Mouse (Mus musculus) neural tube, embryonic 10.5 days (tissue): ENCODE results near the gene Pip5k1c.
A peak's percentile ranks its signal among the peaks of the same experiment; 100 is the strongest.

Source experiments
- DNase-seq: peaks from one replicate; pipeline ENCODE4 v3.0.0-alpha.2; 2017; ENCODE audit warnings: low spot score; ENCODE audit errors: extremely low spot score

Pip5k1c gene

GRCm38 (mm10) chr10:81322444-81322843 lies 29.7 kb downstream of the Pip5k1c start:
- no peak for DNase-seq

DNA sequence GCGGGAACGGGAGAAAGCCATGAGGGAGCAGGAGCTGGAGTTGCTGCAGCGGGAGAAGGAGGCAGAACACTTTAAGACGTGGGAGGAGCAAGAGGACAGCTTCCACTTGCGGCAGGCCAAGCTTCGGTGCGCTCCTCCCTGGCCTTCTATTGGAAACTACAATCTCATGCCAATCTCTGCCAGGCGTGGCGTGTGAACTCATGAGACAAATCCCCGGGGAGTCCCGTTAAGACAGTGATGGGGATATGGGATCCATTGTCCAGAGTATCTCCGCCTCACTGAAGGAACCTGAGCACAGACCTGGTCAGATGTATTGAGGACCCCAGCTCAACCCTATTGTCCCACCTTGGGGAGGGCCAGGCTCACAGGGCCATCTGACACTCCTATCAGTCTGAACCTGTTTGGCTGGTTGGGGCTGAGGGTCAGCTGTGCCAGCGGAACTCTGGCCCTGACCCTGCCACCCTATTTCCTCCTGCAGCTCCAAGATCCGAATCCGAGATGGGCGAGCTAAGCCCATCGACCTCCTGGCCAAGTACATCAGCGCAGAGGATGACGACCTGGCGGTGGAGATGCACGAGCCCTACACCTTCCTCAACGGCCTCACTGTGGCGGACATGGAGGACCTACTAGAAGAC lies 30.5 kb downstream of the Pip5k1c start:
- DNase-seq = no peak

- DNase-seq = no peak
Observed at GRCm38 (mm10) chr10:81323791-81324530, 31.2 kb downstream of the Pip5k1c start.

GRCm38 (mm10) chr10:81325176-81325575 lies 32.4 kb downstream of the Pip5k1c start:
- no peak for DNase-seq

DNA sequence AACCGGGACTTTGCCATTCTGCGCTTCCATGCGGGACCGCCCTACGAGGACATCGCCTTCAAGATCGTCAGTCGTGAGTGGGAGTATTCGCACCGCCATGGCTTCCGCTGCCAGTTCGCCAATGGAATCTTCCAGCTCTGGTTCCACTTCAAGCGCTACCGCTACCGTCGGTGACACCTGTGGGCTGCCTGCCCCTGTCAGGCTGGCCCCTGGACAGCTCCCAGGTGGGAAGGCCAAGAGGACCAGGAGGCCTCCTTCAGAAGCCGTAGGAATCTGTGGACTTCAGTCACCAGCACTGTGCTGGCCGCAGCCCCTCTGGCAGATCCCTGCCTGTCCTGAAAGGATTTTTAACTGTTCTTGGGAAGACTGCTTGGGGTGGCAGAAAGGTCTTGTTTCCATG lies 33.0 kb downstream of the Pip5k1c start:
- no peak for DNase-seq

GRCm38 (mm10) chr10:81326858-81327257 lies 34.1 kb downstream of the Pip5k1c start:
- no peak for DNase-seq

DNA sequence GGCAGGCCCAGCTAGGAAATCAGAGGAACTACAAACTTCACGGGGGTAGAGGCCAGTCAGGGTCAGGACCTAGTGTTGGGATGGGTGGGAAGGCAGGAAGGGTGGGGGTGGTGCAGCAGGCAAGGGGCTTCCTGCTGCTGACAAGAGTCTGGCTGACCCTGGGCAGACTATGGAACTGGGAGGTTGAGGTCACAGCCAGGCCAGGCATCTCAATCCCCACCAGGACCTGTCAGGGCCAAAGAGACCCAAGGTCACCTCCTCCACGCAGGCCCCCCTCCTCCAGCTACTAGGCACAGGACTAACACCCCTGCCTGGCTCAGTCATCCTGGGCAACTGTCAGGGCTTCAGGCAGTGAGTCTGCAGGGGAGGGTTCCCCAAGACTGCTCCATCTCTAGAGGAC lies 35.2 kb downstream of the Pip5k1c start:
- no peak for DNase-seq

DNA sequence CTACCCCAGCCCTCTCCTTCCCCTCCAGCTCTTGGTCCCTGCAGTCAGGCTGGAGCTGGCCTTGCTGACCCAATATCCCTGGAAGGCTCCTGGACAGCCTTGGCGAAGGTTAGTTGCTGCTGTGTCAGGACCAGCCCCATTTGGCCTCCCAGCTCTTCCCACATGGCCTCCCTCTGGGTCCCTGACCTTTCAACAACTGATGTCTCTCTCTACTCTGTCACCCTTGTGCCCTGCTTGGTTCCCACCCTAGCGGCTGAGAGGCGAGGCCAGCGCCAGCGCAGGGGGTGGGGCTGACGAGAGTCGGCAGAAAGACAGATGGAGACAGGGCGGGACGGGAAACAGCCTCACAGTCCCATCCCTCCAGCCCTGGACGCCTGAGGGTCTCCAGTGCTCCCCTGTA lies 35.6 kb downstream of the Pip5k1c start, which contains the start of gene Tbxa2r:
Gene Tbxa2r (plus strand): TSS at position 346 of the 400 bp plus-strand sequence.
- DNase-seq = no peak

DNA sequence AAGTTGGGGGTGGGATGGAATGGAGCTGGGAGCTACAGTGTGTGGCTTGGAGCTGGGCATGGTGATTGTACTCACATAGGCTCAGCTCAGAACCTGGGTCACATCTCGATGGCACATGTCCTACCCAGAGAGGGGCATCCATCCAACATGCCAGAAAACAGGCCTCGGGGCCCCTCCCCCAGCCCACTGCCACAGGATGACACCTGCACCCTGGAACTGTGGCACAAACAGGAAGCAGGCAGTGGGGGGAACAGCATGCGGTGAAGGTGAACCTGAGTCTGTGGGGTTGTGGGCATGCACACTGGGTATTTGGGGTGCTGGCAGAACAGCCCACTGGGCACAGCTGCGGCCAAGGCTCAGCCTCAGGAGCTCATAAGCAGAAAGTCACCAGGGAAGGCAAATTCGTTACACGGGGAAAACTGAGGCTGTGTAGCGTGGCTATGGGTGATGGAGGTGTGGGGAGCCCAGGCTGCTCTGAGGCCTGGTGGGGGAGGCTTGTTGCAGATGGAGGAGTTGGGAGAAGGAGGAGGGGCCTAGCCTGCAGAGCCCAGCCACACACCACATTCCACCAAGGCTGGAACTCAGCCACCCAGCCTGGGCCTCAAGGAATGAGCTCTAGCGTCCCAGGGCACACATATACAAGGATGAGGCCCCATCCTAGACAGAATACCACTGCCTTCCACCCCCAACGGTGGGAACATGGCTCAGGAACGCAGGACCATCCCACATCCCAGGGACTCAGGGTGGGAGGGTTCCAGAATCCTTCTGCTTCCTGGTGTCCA lies 36.6 kb downstream of the Pip5k1c start:
- DNase-seq = no peak

- no peak for DNase-seq
Observed at GRCm38 (mm10) chr10:81330007-81330406, 37.2 kb downstream of the Pip5k1c start.

DNA sequence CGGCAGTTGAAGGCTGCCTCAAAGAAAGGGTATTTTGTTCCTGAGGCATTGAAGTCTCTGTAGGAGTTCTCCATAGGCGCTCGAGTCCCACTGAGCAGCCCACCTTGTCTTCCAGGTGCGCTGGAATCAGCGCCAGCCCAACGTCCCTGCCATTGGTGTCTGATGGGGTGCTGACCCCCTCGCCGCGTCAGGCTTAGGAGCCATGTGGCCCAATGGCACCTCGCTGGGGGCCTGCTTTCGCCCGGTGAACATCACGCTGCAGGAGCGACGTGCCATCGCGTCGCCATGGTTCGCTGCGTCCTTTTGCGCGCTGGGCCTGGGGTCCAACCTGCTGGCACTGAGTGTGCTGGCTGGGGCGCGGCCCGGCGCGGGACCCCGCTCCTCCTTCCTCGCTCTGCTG lies 39.5 kb downstream of the Pip5k1c start:
- no peak for DNase-seq

DNA sequence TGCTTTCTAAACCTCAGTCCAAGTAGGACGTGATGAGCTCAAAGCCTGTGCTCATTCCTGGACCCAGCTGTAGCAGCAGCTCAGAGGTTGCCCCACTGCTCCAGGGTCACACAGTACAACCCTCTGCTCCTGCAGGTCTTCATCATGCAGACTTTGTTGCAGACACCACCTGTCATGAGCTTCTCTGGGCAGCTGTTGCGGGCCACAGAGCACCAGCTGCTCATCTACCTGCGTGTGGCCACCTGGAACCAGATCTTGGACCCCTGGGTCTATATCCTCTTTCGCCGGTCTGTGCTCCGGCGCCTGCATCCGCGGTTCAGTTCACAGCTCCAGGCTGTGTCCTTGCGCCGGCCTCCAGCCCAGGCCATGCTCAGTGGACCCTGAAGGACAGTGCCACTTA lies 41.6 kb downstream of the Pip5k1c start:
- DNase-seq = no peak

GRCm38 (mm10) chr10:81335393-81336340 lies 42.9 kb downstream of the Pip5k1c start:
- DNase-seq = peak; percentile 49

DNA sequence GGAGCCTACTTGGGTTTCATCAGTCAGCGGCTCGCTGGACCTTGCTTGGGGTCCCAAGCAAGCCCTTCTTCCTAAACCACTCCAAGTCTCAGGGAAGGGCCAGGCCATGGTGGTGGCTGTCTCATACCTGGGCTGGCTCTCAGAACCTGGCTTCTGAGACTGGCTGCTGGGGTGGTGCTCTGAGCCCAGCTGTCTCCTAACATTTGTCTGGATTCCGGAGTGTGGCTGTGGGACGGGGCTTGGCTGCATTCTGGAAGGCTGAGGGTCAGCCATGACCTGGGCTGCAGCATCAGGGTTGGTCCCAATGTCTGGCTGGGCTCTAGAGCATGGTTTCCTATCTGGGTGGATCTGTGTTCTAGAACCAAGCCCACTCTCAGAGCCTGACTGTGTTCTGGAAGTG lies 43.8 kb downstream of the Pip5k1c start:
- DNase-seq = no peak

GRCm38 (mm10) chr10:81340551-81341332 lies 48.0 kb downstream of the Pip5k1c start:
- no peak for DNase-seq

DNA sequence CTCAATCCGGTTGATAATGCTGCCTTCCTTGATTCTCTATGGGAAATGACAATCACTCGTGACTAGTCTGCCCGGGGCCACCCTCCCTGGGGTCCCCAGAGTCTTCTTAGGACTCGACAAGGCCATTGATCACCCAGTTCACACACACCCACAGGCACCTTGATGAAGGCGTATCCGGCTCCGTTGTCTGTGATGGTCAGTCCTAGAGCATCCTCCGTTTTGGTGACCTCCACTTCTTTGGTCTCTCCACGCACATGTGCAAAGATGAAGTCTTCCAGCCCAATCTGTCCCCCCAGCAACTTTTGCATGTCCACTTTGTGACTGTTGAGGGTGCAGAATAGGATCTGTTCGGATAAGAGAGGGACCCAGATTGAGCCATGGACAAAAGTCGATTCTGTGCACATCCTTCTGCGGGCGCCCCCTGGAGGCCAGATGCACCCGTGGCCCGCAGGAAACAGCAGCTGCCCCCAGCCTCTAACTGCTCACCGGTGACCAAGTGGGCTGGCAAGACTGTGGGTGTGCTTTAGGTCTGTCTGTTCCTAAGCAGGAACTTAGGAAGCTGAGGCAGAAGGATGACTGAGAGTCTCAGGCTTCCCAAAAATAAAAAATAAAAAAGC lies 48.7 kb downstream of the Pip5k1c start:
- DNase-seq = peak; percentile 79

- DNase-seq = no peak
Observed at GRCm38 (mm10) chr10:81342686-81343505, 50.1 kb downstream of the Pip5k1c start, which contains the start of gene Gipc3. Gipc3 (minus strand) TSS chr10:81343266.

- no peak for DNase-seq
Observed at GRCm38 (mm10) chr10:81344421-81345161, 51.8 kb downstream of the Pip5k1c start.
